Mouse (Mus musculus): Measurements from ENCODE around the gene Prx.

DNA sequence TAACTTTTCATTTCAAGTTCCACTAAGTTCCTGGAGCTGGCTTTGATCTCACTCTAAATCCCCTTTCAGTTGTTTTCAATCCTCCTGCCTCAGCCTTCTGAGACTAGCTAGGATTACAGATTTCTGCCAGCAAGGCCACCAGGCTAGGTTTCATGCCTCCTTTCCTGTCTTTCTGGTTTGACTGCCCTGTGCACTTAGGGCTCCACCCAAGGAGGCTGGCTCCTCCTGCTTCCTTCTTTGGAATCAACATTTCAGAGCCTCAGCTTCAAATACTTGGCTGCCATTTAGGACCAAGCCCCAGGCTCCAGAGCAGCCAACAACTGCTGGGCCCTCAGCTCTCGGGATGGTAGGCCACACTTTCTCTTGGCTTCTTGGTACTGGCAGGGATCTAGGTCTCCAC lies 21.5 kb downstream of the Prx start:
- TF ChIP-seq CTCF (IDR thresholded peaks at IDR 0.05; ENCODE audit: control insufficient read depth, insufficient read depth, insufficient replicate concordance, low read depth, low read length), result no peak
- TF ChIP-seq POLR2A (IDR thresholded peaks at IDR 0.05; ENCODE audit: control insufficient read depth, low read depth, low read length), result no peak

Data from testis, adult 2 months (tissue).